Mouse (Mus musculus): ENCODE measurements around the gene Galk2.

Galk2 gene

DNA sequence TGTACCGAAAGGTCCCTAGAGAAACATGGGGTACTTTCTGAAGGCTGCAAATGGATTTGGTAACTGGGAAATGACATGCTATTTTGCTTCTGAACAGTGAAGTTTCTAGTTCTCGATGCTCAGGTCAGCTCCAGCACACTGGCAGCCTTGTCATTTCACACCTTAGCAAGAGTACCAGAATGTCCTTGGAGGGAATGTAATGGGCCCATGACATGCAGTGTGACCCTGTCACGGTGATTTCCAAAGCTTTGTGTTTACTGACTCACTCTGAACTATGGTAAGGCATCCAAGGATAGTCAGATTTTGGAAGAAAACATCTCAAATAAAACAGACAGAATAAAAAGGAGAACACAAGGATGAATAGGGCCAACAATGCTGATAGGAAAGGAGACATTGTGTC, 42.5 kb downstream of the Galk2 start:
- DNase-seq, result no peak

- DNase-seq, result no peak
These were observed 47.6 kb downstream of the Galk2 start for GRCm38 (mm10) chr2:125906407-125907066.

- DNase-seq, result no peak
These were observed 48.8 kb downstream of the Galk2 start for GRCm38 (mm10) chr2:125907580-125908255.

DNA sequence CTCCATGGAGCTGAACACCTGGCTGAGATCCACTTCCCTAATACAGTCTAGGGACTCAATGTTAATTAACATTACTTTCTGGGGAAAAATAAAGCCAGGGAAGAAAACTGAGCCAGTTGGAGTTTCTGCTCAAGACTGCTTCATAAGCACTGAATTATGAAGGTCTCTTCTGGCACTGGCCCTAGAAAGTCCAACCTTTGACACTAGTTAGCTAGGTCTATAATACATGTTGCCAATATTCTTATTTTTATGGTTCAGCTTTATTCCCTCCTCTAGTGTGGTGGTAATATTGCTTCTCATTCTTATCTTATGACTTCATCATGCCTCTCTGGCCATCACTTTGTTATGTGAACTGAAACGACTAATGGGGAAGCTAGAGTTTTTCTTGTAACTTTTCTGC, 55.3 kb downstream of the Galk2 start:
- no peak for DNase-seq

DNA sequence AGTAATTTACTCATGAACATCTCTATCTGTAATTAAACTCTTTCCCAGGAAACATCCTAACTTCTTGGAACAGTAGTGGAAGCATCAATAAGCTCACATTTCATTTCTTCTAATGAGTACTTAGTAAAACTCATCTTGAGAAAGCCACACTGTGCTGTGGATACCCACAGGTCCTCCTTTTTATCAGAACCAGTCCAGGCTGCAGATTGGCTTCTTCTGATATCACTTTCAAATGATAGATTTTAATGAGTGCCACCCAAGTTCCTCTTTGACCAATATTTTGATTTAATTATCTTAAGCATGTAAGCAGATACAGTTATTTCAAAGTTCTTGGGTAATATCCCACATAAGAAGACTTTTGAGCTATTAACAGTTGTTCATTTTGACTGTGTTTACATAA, 55.8 kb downstream of the Galk2 start:
- no peak for DNase-seq

DNA sequence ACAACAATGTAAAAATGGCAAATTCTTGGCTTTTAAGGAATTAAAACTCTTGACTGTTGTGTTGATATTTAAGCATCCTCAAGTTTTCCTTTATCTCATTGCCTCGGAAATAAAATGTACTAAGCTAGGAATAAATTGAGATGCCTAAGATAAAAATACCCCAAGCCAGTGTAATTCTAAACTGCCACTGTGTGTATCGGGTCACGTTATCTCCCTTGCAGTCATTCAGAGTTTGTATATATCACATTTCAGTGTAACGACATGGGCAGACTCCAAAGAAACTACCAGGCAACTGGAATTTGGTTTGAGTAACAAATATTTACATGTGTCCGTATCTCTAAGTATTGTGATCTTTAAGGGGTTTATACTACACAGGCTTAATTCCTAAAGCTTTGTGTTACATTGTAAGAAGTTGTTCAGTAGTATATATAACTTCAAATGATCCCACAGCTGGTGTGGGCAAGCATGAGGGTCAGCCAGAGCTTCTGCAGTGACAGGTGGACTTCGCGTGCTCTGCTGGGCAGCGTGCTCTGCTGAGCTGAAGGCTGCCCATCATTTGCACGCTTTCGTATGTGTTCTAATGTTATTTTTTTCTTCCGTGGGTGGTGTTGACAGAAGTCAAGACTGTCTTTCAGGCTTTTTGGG, 57.9 kb downstream of the Galk2 start:
- DNase-seq, result no peak

GRCm38 (mm10) chr2:125917297-125917679, 58.4 kb downstream of the Galk2 start:
- DNase-seq, result no peak

DNA sequence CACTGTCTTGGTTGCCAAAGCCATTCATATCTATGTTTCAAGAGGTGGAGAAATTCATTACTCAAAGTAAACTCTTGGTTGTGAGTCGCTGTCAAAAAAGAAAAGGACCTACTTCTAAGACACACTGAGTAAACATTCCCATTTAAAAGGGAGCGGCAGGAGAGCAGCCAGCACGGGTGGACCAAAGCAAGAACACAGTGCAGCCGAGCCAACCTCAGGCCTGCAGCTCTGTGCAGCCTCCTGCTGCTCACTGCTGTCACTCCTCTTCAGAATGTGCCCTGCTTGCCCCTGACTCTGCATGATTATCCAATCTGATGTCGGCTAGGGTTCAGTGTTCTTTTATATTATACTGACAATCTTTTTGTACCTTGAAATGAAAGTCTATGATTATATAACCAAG, 62.4 kb downstream of the Galk2 start:
- no peak for DNase-seq

DNA sequence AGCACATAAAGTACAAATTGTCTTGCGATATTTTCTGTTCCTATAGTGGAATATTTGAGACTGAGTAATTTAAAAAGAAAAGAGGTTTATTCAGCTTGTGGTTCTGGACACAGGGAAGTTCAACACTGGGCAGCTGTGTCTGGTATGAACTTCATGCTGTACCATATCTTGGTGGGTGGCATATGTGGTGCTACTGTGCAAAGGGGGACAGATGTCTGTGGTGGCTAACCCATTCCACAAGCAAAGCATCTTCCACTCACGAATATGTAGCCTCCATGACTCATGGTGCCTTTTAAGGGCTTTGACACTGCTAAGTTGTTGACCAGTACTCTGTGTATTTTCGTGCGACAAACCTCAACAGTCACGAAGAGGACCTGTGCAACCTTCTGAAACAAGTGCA, 63.2 kb downstream of the Galk2 start:
- no peak for DNase-seq

GRCm38 (mm10) chr2:125922877-125923276, 64.0 kb downstream of the Galk2 start:
- DNase-seq, result no peak

DNA sequence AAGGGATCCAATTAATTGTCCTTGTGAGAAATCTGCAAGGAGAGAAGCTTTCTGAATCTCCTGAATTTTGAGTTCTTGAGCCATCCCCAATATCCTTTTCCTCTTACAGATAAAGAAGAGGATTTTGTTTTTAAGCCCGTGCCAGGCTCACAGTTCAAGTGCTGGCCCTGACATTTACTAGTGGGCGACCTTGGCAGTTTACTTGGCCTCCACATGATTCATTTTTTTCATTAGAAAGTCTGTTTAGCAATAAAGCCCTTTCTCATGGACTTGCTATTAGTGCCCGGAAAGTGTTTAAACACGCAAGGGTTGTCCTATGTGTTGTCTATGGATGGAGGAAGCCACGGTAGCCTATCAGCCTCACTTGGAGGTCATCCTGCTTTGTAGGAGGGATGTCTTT, 64.4 kb downstream of the Galk2 start:
- DNase-seq, result no peak

DNA sequence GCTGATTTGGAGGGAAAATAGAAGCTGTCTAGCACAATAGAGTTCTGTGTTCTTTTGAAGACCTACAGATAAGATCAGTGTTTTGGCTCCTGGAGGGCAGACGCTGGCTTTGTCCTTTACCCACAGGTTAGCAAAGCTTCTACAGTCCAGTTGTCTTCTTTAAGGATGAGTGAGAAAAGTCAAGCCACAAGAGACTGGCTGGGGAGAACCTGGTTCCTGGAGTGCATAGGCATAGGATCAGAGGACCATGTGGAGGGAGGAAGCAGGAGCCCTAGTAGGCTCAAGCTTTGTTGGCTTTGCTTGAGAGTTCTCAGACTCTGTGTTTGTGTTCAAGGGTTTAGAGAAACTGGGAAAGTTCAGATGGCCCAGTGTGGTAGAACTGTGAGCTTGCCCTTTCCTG, 65.6 kb downstream of the Galk2 start:
- DNase-seq, result no peak

DNA sequence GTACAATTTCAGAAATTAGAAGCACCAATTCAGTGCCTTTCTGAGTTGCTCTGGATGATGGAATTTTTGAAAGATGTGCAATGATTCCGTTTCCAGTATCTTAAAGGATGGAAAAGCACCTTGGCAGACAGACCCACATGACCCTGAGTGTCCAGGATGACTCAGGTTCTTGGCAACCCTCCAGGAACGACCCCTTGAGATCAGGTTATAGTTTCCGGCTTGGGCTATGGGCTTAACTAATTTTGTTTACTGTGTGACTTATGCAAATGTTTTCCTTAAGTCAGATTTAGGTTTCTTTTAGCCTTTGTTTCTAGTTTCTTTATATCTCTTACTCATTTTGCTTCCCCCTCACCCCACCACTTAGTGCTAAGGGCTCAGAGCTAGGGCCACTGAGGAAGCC, 66.2 kb downstream of the Galk2 start:
- no peak for DNase-seq

GRCm38 (mm10) chr2:125929396-125929795, 70.5 kb downstream of the Galk2 start:
- no peak for DNase-seq

GRCm38 (mm10) chr2:125929872-125930271, 71.0 kb downstream of the Galk2 start:
- DNase-seq, result no peak

- DNase-seq, result no peak
These were observed 72.3 kb downstream of the Galk2 start for GRCm38 (mm10) chr2:125931193-125931592.

DNA sequence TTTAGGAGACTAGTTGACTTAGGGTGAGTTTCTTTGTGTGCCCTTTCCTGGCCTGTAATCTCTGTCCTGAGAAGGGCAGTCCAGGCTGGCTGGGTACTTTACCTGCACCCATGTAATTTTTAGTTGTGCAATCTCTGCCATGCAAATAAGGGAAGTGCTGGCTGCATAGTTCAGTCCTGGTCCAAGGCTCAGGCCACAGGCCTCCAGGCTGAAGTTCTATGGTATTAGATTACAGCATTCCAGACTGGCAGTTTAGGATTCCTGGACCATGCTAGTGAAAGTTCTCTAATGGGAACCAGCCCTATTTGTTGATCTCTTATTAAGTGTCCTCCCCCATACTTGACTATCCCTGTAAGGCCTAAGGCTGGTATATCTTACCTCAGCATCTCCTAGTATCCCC, 73.8 kb downstream of the Galk2 start:
- DNase-seq, result no peak

DNA sequence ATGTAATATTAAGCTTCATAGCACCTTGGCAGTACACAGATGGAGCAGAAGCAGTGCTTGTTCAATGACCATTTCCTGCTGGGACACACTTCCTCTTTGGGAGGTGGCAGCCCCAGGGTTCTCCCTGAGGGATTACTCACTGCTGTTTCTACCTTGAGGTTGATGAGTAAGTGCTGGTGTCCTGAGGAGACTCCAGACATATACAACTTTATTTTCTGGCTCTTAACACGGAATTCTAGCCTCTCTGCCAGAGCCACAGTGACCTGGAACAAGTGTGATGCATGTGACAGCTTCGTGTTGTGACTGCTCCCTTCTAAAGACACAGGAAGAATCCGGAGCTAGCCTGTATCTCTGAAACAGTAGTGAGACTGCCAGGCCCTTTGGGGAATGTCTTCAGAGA, 75.1 kb downstream of the Galk2 start:
- DNase-seq, result no peak

DNA sequence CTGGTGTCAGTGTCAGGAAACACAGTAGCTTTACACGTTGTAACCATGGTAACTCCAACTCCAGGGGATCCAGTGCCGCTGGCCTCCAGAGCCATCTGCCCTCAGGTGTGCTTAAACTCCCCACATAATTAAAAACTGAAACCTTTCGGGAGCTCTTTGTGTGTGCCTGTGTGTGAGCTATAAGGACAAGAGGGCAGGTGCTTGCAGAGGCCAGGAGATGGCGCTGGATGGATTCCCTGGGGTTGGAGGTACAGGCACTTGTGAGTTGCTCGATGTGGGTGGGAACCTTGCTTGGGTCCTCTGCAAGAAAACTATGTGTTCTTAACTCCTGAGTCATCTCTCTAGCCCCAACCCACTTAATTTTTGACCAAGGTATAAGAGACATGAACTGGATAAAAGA, 77.5 kb downstream of the Galk2 start:
- DNase-seq, result no peak

DNA sequence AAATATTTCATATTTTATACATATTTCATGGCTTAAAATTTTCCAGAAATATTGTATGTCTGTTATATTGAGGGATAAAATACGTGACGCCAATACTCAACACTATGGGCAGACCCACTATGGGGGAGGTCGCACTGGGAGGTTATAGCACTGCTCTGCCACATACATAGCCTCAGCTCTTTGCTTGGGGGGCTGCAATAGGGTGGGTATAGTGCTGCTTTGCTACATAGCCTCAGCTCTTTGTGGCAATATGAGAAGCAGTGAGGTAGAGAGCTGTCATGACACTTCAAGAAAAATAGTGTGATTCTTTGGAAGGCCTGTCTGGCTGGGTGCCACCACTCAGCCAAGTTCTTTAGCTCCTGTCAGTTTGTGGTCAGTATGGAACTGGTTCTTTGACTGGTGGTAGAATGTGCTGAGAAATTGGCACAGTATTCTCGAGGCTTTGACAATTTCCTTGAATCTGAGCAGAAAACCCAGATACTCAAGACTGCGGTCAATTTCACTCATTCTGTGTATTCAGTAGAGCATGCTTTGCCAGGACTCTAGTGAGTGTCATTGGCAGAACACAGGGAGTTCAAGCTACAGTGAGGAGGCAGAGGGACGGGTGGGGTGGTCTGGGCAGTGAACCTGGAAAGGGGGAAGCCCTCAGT, 80.2 kb downstream of the Galk2 start:
- no peak for DNase-seq

GRCm38 (mm10) chr2:125941111-125941785, 82.3 kb downstream of the Galk2 start:
- DNase-seq, result no peak

DNA sequence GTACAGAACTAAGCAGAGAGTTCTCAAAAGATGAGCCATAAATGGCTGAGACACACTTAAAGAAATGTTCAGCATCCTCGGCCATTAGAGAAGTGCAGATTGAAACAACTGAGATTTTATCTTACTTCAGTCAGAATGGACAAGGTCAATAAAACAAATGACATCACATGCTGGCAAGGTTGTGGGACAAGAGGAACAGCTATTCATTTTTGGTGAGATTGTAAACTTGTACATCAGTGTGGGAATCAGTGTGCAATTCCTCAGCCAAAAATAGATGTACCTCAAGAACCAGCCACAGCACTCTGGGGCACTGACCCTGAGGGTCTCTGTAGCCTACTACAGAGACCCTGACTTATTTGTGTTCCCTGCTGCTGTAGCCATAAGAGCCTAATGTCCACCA, 84.4 kb downstream of the Galk2 start:
- no peak for DNase-seq

DNA sequence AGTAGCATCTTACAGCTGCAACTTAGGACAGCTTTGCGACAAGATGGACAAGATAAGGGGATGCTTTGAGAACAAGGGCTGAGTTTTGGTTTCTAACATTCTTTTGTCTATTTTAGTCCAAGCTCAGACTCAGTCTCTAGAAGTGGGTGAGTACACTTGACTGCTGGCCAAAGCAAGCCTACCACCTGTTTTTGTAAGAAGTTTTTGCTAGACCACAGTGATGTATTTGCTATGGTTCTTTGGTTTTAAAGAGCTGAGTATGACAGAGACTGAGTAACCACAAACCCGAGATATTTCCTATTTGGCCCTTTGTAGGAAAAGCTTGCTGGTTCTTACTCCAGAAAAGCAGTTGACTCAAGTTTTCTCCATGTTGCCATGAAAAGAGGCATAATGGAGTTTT, 89.3 kb downstream of the Galk2 start:
- no peak for DNase-seq

Measured in right cerebral cortex, postnatal 14 days (tissue).